Mouse (Mus musculus) E14TG2a.4 (cell line): Measurements from ENCODE around the gene 1110051M20Rik.

Experiments used
- CTCF ChIP-seq: conservative IDR thresholded peaks from 2 replicates; pipeline ENCODE4 v1.5.1; 2014; ENCODE audit warnings: low read length
- NANOG ChIP-seq: IDR thresholded peaks from 2 replicates; pipeline ENCODE4 v1.6.1; 2014; ENCODE audit warnings: borderline replicate concordance, low read length, mixed read lengths
- POU5F1 ChIP-seq: IDR thresholded peaks from 2 replicates; pipeline ENCODE4 v1.6.1; 2014; ENCODE audit warnings: low read length, borderline replicate concordance

DNA sequence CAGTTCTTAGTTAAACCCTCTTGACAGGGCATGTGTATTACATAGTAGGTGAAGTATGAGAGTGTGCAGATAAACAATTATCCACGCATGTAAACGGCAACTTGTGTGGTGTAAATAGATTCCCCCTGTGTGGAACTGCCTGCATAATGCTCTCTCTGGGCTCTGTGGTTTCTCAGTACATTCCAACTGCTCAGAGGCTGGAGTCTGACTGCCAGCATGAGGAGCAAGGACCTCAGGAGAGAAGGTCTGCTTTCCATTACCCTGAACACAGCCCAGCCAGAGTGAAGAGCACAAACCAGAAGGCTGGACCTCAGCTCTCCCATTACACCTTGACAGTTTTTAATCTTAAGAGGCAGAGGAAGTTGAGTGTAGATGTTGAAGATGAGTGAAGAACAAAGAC, 33.0 kb downstream of the 1110051M20Rik start:
- TF ChIP-seq CTCF (no peak), NANOG (no peak), POU5F1 (no peak)
